Mouse (Mus musculus) right cerebral cortex, postnatal 10 days (tissue): Measurements from ENCODE around the gene Mettl7a3.

Source experiments
- DNase-seq, 2 experiments: peaks; one replicate each; pipeline ENCODE4 v3.0.0; 2021; ENCODE audit warnings: low spot score in 2 of 2

Mettl7a3 gene

GRCm38 (mm10) chr15:100387544-100388223 is 53.0 kb downstream of the Mettl7a3 start:
- no peak for DNase-seq

GRCm38 (mm10) chr15:100388224-100388835 is 53.6 kb downstream of the Mettl7a3 start:
- DNase-seq, result no peak

GRCm38 (mm10) chr15:100388886-100389285 is 54.2 kb downstream of the Mettl7a3 start:
- DNase-seq, result no peak
